Comparison of ENCODE assay signal across 8 mouse cellular contexts in genomic region chr12:59218640-59219321, GRCm38 (mm10). TPM values are rescaled to one million over a fixed set of nuclear protein-coding genes. Genes with fewer than 3 reads are reported as not detected.
DNase-seq lines count a peak whose midpoint lies in the region; ATAC-seq lines count a peak whose summit lies in the region.

No protein-coding gene starts in this region.

- H3K4me3 ChIP-seq in limb, embryonic 13.5 days, result peak overlapping the region; percentile 99
- peak overlapping the region; percentile 97 for H3K4me3 ChIP-seq in midbrain, embryonic 12.5 days
- H3K4me3 ChIP-seq in stomach, embryonic 16.5 days (replicated peaks; ENCODE audit: low read length), result peak overlapping the region; percentile 91

- DNase-seq in layer of hippocampus, adult 18-20 months (ENCODE audit: low spot score in 2 of 2), result peak; percentile 47 to 59
- no peak for DNase-seq in layer of hippocampus, adult 9-10 months (ENCODE audit: low spot score)
- peak; percentile 63 for DNase-seq in cerebellum, adult 9-10 months
- DNase-seq in frontal cortex, adult 2 months (ENCODE audit: extremely low spot score in 1 of 2, low spot score in 1 of 2), result peak; percentile 14 to 37
- DNase-seq in induced T-regulatory cell, adult 2 months (ENCODE audit: low read depth), result peak; percentile 66

- H3K36me3 ChIP-seq in limb, embryonic 13.5 days, result no peaks in the 10 kb centered on the region; the same call in 1 of the 2 replicates
- H3K36me3 ChIP-seq in midbrain, embryonic 12.5 days, result no peaks in the 10 kb centered on the region
- H3K36me3 ChIP-seq in stomach, embryonic 16.5 days (ENCODE audit: control insufficient read depth, insufficient read depth, low read length), result no peaks in the 10 kb centered on the region

- H3K27ac ChIP-seq in limb, embryonic 13.5 days, result peak overlapping the region; percentile 91
- peak overlapping the region; percentile 93 for H3K27ac ChIP-seq in midbrain, embryonic 12.5 days (replicated peaks)
- H3K27ac ChIP-seq in stomach, embryonic 16.5 days (ENCODE audit: low read length), result peak overlapping the region; percentile 94

- H3K4me1 ChIP-seq in limb, embryonic 13.5 days, result peaks cover 13% of the 10 kb centered on the region
- peaks cover 21% of the 10 kb centered on the region for H3K4me1 ChIP-seq in midbrain, embryonic 12.5 days
- peaks cover 16% of the 10 kb centered on the region for H3K4me1 ChIP-seq in stomach, embryonic 16.5 days (ENCODE audit: control insufficient read depth, insufficient read depth, low read length)

- no peak for ATAC-seq in limb, embryonic 13.5 days (ENCODE audit: low FRiP score, low read depth)
- peak; percentile 5 for ATAC-seq in midbrain, embryonic 12.5 days (ENCODE audit: low FRiP score, low read depth)
- ATAC-seq in stomach, embryonic 16.5 days (ENCODE audit: insufficient read depth, low FRiP score), result peak; percentile 19

- peak overlapping the region; percentile 94 for H3K4me2 ChIP-seq in limb, embryonic 13.5 days (replicated peaks)
- H3K4me2 ChIP-seq in midbrain, embryonic 12.5 days (replicated peaks), result peak overlapping the region; percentile 74
- H3K4me2 ChIP-seq in stomach, embryonic 16.5 days (ENCODE audit: low read depth, low read length), result peak overlapping the region; percentile 92

- under 1% methylated on average over 56 of the region's 69 CpGs for whole genome bisulfite sequencing in limb, embryonic 13.5 days
- under 1% methylated on average over 57 of the region's 69 CpGs for WGBS in midbrain, embryonic 12.5 days
- under 1% methylated on average over 63 of the region's 69 CpGs for WGBS in stomach, embryonic 16.5 days

- H3K27me3 ChIP-seq in limb, embryonic 13.5 days, result no peaks in the 10 kb centered on the region
- no peaks in the 10 kb centered on the region for H3K27me3 ChIP-seq in midbrain, embryonic 12.5 days
- no peaks in the 10 kb centered on the region for H3K27me3 ChIP-seq in stomach, embryonic 16.5 days (ENCODE audit: control insufficient read depth, insufficient read depth, low read length)

- peak overlapping the region; percentile 87 for H3K9ac ChIP-seq in limb, embryonic 13.5 days
- H3K9ac ChIP-seq in midbrain, embryonic 12.5 days (replicated peaks), result peak overlapping the region; percentile 92
- H3K9ac ChIP-seq in stomach, embryonic 16.5 days (ENCODE audit: low read length), result peak overlapping the region; percentile 87

- H3K9me3 ChIP-seq in limb, embryonic 13.5 days, result no peaks in the 10 kb centered on the region
- no peaks in the 10 kb centered on the region for H3K9me3 ChIP-seq in midbrain, embryonic 12.5 days
- H3K9me3 ChIP-seq in stomach, embryonic 16.5 days (replicated peaks; ENCODE audit: control insufficient read depth, low read length), result no peaks in the 10 kb centered on the region

RNA-seq across cellular contexts. Expression of gene Fbxo33, which starts 0.7 kb away (rescaled TPM):
- 10 to 100 TPM; 60.3 to 64.4 TPM for total RNA-seq in layer of hippocampus, adult 18-20 months (2021)
- polyA plus RNA-seq in frontal cortex, adult 2 months (2012; rRNA removed), result 30.8 and 32.4 TPM in 2 replicates
- 7.1 and 7.9 TPM in 2 replicates for polyA plus RNA-seq in limb, embryonic 13.5 days (2015; fragmentation: Nextera tagmentation; extraction: Ambion mirVana)
- 9.4 and 10.5 TPM in 2 replicates for polyA plus RNA-seq in midbrain, embryonic 12.5 days (2016; fragmentation: Nextera tagmentation; extraction: Ambion mirVana)
- 3.5 and 4.8 TPM in 2 replicates for polyA plus RNA-seq in stomach, embryonic 16.5 days (2015; fragmentation: Nextera tagmentation; extraction: Ambion mirVana)
